Mouse (Mus musculus): ENCODE measurements at regions not wholly inside any gene's neighbourhood (a gene's known extent, or its start where the extent isn't known, plus 50 kb on each side); places are given as distances from the start of the nearest gene placed in this dataset.

DNA sequence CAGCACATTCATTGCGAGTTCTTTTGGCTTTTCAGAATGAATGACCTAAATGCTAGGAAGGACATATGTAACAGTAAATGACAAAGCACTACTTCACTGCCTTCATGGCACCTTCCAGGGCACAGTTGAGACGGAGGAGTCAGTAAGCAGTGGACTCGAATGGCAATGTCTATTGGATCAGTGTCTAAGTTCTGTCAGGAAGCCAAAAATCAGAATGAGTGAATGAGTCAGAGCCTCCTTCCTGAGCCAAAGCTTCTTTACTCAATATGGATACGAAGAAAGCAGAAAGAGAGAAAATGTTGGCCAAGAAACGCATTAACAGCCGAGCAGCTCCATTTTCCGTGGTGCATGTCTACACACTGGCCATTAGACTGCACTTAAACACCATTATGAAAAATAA is 268.3 kb downstream of the Elavl2 start:
- TF ChIP-seq EP300 (optimal IDR thresholded peaks at IDR 0.05): no peak
- TF ChIP-seq CTCF (IDR thresholded peaks at IDR 0.05; ENCODE audit: low read depth): no peak
